Mouse (Mus musculus) liver (tissue): ENCODE results near the gene Celf6.

Experiments used
- DNase-seq: peaks from one replicate; pipeline ENCODE4 v3.0.0-alpha.2; 2020; ENCODE audit warnings: mixed read lengths

The Celf6 gene

DNA sequence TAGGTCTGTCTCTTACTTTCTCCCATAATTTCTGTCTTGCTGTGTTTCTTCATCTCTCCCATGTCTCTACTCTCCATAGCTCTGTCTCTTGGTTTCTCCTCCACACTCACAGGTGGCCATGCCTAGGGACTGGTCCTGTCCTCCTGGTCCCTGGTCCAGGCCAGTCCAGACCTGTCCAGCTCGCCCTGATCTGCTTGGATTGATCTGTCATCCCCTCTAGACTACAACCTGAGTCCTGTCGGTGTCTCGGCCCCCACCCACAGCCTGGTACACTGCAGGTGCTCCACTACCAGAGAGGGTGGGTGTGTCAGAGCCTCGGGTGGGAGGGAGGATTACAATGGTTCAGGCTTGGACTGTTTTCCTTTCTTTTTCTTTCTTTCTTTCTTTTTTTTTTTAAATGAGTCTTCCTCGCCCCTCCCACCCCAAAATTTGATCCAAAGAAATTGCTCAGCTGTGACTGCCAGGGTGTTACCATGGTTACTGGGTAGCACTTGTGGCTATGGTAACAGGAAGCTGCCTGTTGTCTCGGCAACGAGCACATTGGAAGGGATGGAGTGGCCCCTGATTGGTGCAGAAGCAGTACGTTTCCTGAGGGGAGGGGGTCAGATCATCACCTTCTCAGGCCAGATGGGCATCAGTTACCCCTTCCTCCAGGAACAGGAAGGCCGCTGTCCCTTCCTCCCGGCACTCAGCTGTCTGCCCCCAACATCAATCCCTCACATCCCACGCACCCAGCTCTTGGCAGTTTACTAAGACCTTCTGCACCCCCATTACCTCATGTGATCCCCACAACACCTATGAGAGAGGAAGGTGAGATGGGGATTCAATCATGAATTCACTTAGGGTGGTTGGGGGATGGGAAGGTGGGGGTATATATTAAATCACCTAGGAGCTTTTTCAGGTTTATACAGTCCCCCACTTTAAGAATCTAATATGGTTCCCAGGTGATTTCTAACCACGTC is 11.3 kb downstream of the Celf6 start:
- DNase-seq, result no peak

DNA sequence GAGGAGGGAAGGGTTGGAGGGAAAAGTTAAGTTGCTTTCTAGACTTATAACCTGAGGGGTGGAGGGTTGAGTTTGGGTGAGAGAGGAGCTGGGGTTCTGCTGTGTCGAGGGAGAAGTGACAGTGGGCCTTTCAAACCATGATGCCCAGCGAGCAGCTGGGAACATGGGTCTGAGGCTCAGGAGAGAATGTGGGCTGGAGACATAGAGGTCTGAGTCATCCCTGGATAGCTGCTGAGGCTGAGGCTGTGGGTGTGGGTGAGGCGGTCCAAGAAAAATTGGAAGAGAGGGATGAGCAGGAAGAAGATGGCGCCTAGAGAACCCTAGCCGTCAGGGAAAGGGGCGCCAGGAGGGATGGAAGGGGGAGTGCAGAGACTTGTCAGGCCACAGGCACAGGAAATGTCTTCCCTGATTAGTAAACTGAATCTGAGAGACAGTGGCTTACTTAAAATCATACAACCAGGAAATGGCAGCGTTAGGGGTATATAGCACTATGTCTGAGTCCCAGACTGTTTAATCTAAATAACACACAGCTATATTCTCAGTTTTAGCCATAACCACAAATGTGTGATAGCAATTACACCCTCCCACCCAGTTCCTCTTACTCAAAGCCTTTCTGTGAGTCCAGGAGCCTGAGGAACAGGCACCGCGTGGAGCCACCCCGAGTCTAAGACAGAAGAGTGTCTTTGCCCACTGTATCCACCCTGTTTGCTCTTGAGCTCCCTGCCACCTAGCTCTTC is 12.2 kb downstream of the Celf6 start:
- DNase-seq, result no peak

DNA sequence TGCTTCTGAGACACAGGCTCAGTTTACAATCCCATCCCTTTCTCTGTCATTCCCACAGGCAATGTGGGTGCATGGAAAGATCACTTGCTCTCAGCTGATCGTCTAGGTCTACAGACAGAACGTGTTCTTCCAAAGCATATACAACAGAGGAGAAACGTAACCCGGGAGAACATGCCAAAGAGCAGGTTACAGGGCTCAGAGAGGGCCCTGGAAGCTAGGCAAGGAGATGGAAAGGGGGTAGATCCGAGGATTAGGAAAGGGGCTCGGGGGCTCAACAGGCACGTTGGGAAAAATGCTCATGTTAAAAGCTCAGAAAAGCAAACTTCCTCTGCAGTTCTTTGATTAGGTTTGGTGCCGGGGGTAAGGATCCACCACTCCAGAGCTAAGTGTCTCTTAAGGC is 23.9 kb downstream of the Celf6 start:
- DNase-seq, result no peak

DNA sequence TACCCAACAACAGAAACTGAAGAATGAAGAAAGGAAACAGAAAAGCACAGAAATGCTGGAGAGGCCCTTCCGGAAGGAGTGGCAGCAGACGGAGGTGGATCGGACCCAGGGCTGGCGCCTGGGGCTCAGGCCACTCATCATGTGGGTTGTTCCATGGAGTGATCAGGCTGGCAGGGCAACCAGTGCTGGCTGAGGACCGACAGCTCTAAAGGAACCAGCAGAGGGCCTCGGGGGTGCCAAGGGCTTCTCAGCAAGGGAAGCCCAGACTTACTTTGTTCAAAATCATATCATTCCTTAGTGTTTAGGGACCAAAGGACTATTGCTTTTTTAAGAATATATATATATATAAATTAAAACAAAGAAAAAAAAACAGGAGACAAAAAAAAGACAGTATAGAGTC is 28.2 kb downstream of the Celf6 start:
- no peak for DNase-seq

DNA sequence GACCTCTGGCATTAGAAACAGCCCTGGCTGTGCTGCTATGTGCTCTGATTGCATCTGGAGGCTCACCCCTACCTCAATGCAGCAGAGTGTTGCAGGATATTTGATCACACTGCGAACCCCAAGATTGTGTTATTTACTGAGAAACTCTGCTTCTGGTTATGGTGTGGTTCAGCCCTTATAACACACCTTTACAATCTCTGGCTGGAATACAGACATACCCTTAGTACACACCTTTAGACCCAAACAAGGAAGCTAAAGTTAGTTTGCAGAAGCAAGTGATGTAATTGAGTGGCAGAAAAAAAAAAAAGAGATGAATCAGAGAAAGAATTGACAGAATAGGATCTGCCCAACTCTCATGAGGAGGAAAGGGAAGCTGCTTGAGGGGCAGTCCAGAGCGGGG is 33.2 kb downstream of the Celf6 start:
- no peak for DNase-seq

DNA sequence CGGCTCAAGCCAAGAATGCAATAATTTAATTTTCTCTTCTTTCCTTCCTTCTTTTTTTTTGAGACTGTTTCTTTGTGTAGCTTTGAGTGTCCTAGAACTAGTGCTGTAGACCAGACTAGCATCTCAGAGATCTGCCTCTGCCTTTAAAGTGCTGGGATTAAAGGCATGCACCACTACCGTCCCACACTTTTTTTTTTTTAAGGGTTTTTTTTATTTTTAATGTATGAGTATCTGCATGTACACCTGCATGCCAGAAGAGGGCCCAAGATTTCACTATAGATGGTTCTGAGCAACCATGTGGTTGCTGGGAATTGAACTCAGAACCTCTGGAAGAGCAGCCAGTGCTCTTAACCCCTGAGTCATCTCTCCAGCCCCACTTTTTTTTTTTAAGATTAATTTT is 38.1 kb downstream of the Celf6 start:
- DNase-seq, result no peak

DNA sequence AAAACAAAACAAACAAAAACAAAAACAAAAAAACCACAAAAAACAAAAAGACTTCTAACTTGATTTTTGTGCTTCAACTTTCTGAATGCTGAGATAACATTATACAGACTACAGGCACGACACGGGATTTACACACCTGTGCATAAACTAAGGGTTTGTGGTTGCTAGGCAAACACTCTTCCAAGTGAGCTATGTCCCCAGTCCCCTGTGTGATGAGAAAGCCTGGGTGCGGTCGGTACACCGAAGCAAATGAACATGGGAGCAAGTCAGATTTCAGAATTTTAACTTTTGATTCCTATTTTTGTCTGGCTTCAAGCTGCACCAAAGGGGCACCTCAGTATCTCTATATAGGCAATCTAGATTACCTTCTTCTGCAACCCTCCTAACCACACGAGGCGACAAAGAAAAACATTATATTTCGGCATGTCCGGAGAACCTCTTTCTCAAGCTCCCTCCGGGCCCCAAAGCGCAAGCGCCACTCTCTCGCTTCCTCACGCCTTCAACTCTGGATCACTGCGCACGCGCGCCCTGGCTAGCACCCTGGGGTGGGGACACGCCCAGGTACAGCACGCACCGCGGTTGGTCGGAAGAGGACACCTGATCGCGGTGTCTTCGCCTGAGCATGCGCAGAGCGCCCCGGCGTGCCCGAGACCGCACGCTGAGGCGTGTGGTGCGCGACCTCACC is 39.0 kb downstream of the Celf6 start, which contains the start of gene Parp6:
TSS of gene Parp6 (plus strand) at position 663 of the 685 bp plus-strand sequence.
- peak; percentile 100 for DNase-seq

DNA sequence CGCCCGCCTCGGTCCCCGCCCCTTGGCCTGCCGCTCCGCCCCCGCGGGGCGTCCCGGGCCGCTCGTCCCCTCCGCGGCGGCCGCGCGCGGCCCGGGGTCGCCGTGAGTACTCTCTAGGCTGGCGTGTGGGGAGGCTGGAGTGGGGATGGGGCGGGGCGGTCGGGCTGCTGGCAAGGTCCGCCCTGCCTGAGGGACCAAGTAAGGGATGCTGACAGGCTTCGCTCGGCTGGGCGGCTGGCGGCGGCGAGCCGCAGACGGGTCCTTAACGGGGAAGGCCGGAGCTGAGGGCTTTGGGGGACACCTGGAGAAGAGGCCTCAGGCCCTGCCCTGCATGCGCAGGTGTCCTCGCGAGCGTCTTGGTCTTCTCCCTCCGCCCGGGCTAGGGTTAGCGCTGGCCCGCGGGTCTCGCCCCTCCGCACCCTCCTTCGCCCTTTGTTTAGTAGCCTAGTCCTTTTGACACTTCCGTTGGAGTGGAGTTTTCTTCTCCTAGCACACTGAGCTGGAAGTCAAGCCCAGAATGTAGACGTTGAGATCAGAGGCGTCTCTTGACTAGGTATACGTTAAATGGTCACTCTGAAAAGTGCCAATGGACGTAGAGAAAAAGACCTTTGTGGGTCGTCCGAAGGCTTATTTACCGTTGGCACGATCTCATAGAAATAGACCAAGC is 39.7 kb downstream of the Celf6 start:
- no peak for DNase-seq

DNA sequence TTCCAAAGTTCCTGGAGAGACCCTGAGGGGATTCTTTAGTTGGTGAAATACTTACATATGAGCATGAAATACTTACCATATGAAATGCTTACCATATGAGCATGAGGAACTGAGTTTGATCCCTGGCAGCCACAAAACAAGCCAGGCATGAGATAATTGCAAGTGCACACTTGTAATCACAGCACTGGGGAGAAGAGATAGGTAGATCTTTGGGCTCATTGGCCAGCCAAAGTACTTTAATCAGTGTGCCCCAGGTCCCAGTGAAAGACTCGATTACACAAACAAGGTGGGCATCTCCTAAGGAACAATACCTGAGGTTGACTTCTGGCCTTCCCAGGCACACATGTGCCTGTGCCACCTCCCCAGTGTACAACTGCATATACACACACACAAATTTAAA is 60.7 kb downstream of the Celf6 start:
- no peak for DNase-seq

DNA sequence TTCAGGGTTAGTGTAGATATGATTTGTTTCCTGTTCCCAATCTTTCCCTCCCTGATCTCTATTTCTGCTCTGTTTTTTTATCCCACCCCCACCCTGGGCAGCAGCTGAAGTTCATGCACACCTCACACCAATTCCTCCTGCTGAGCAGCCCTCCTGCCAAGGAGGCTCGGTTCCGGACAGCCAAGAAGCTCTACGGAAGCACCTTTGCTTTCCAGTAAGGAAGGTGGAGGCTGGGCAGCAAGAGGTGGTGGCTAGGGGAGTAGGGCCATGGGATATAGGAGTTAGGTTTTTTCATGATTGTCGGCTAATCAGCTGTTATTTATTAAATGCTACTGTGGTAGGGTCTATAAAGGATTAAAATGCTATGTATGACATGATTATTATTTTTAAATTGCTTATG is 62.2 kb downstream of the Celf6 start:
- no peak for DNase-seq

DNA sequence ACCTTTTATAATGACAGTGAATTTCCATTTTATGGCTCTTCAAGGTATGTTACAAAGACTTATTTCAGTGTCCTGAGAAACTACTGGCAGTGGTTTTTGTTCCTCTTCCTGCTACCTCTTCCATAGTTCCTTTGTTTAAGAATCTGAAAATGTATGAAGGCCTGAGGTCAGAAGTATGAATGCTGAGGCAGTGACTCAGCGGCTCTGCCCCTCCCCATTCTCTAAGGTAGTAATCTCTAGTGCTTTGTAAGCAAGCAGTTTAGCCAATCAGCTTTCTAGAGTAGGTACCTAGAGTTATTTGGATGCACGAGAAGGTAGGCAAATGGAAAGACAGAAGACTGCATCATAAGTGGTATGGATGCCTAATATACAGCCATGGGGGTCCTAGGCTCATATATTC is 63.6 kb downstream of the Celf6 start:
- no peak for DNase-seq

DNA sequence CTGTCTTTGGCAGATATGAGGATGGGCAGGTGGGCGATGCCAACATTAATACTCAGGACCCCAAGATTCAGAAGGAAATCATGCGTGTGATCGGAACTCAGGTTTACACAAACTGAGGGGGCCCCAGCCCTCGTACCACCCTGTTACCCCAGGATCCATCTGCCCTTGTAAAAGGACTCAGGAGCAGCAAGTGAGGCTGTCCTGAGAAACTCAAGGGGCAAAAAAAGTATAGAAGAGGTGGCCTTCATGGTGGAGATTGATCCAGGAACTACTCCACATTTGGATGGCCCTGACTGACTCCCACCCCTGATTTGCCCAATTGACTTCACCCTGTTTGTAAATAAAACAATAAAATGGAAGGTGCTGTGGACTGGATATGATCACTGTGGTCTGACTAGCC is 72.2 kb downstream of the Celf6 start:
- DNase-seq, result no peak

DNA sequence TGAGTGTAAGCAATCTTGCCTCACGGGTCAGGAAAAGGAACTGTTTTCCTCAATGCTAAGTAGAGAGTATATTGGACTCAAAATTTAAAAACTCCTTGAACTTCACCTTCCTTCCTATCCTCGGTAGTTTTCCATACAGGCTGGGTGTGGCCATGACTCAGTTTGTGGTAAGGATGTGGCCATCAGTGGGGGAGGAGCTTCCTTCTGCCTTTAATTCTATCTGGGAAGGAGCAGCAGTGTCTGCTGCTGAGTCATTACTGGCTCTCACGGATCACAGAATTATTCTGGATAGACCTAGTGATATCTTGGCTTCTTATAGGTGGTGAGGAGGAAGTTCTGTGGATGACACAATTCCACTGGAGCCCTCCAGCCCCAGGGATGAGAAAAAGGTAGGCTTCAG is 75.7 kb downstream of the Celf6 start:
- DNase-seq, result peak; percentile 70

DNA sequence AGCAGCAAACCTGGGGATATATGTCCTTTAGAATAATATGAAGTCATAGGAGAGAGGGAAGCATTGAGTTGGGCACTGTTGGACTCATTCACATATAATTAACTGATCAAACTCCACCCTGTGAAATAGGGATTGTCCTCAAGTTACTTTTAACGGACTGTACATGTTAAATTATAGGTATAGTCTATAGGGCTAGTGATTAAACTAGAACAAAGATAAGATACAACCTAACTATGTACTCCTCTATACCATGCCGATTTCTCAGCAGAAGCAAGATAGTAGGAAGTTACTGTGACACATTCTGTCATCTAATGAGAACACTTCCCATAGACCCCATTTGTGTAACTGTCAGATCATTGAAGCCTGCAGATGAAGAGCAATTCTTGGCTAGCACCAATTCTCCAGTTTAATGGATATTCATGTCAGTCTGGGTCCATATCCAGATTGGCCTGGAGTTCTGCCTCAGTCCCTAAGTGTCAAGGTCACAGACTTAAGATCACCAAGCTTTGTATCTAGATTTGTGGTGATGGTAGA is 76.8 kb downstream of the Celf6 start:
- DNase-seq, result no peak

DNA sequence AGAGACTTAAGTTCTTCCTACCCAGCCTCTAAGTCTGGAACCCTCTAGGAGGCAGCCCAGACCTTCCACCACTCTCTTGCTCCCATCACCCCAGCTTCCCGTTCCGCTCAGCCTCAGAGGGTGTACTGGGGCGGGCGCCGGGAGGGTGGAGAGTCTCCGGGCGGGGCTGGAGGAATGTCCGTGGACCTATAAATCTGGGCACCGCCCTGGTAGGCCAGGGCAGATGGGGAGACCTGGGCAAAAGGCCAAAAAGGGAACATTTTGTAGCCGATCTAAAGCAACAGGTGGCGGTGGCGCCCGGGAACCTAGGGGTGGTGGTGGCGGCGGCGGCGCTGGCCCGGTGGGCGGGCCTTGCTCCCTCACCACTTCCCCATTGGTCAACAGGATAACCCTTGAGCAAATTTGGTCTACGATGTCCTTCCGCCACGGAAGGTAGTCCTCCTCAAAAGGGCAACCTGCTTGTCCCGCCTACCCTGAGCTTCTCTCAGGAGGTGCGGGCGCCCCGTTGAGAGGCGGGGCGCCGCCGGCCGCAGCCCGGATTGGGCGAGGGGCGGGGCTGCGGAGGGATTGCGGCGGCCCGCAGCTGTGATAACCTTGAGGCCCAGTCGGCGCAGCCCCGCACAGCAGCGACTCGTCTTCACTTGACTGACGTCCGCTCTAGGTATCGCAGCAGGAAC is 78.4 kb downstream of the Celf6 start, which contains the start of gene Pkm:
TSS of gene Pkm (plus strand) at position 411 of the 677 bp plus-strand sequence.
- peak; percentile 91 for DNase-seq
